Mouse (Mus musculus) embryonic fibroblast, embryonic 13.5 days (primary cell): Measurements from ENCODE around the gene Zfp771.

Source experiments
- CTCF ChIP-seq: IDR thresholded peaks from 2 replicates; pipeline ENCODE4 v1.5.1; 2011; ENCODE audit warnings: mild to moderate bottlenecking, control low read depth, low read length, moderate library complexity, borderline replicate concordance; ENCODE audit not compliant: insufficient read depth
- POLR2A ChIP-seq: IDR thresholded peaks from 2 replicates; pipeline ENCODE4 v1.6.1; 2011; ENCODE audit warnings: low read depth, mild to moderate bottlenecking, control low read depth, low read length, moderate library complexity

DNA sequence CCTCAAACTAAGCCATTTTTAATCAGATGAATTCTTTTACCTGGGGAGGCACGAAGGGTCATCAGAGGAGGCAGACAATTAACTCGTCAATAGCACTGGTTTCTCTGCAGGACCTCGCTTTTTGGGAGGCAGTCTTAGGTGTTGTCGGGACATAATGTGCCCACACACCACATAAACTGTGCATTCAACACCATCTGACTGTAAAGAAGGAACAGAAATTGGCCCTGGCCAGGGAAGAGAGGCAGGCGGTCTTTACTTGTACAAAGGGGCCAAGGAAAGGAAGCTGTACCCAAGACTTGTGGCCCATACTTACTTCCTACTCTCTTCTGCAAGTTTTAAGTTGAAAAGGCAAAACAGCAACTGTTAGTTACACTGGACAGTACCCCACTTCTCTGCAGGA is 12.4 kb downstream of the Zfp771 start:
- TF ChIP-seq CTCF, result no peak
- no peak for TF ChIP-seq POLR2A
